Mouse (Mus musculus) kidney, postnatal 25 days (tissue): Measurements from ENCODE around the gene B3gnt2.
A peak's percentile ranks its signal among the peaks of the same experiment; 100 is the strongest.

ENCODE experiments used
- DNase-seq, 2 experiments: peaks; one replicate each; pipeline ENCODE4 v3.0.0; 2021; ENCODE audit warnings: mixed read lengths in 2 of 2

B3gnt2 gene

DNA sequence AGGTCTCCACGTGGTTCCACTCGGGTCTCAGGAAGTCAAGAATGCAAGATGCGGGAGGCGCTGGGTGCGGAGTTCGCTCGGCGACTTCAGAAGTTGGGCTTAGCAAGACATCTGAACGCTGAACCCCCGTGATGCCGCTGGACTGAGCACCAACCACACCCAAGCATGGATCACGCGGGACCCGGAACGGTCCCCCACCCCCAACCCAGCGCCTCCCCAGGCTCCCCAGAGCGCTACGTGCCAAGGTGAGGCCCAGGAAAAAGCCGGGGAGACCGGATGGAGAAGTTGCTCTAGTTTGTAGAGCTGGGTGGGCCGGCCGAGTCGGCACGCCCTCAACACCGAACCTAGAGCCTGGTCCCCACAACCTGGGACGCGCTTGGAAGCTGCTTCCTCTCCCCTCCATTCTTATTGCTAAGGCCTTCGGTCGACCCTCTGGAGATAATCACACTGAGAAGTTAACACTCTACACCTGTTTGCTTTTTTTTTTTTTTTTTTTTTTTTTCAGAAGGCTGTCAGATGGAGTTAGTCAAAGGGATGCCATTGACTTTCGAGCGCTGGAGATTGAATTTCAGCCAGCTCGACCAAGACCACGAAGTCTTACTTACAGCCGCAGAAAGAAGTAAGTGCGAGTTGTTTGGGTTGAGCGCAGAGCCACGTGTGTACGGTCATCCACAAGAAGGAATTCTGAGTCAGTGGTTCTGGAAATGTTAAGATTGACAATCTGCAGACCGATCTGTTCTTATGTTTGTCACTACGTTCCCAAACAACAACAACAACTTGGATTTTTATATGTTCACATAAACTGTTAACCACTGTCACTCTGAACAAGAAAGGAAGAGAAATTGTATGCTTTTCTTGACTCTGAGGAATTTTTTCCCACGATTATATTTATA, at the start of gene B3gnt2:
B3gnt2 (minus strand) TSS at position 627 of the 893 bp plus-strand sequence.
- DNase-seq, result peak; percentile 55 to 74

DNA sequence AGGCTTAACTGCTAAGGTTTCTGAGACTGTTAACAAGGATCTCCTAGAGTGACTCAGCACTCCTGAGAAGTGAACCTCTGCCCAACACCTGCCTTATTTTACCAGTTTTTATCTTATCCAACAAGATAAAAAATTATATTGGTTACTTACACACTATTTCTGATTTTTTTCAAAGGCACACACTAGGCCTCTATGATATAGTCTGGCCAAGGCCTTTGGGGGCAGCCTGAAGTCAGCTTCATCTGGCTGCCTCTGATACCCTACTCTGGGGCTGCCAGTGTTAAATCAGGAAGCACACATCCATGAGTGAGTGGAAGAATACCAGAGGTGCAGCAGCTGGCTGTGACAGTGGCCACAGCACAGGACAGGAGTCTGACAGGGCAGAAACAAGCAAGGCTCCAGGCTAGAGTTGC, 45.7 kb upstream of the B3gnt2 start:
- DNase-seq, result no peak

- DNase-seq, result no peak
These were observed 42.2 kb upstream of the B3gnt2 start for GRCm38 (mm10) chr11:22902923-22903322.

DNA sequence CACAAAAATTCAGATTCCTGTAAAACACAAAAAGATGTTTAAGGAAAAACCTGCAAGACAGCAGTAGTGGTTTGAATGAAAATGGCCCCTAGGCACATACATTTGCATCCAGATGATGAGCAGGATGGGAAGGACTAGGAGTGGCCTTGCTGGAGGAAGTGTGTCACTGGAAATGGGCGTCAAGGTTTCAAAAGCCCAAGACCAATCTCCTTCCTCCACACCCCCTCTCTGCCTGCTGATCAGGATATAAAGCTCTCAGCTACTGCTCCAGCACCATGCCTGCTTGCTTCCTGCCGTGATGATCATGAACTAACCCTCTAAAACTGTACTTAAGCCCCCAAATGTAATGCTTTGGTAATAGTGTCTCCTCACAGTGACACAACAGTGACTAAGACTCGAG, 39.3 kb upstream of the B3gnt2 start:
- no peak for DNase-seq

GRCm38 (mm10) chr11:22897642-22898041, 36.9 kb upstream of the B3gnt2 start:
- DNase-seq, result no peak

DNA sequence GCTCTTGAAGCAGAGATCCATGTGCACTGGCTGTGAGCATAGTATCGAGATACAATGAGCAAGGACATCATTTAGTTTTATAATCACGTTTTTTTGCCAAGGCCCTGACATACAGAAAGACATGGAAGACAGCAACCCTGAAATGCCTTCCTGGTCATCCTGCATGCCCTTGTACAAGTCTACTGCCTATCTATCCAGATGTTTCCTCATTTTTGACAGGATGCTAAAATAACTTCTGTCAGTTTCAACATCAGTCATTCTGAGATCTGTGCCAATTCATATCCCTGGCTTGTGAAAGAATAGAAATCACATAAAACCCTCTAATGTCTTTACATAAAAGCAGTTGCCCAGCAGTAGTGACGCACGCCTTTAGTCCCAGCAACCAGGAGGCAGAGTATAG, 36.4 kb upstream of the B3gnt2 start:
- DNase-seq, result no peak

DNA sequence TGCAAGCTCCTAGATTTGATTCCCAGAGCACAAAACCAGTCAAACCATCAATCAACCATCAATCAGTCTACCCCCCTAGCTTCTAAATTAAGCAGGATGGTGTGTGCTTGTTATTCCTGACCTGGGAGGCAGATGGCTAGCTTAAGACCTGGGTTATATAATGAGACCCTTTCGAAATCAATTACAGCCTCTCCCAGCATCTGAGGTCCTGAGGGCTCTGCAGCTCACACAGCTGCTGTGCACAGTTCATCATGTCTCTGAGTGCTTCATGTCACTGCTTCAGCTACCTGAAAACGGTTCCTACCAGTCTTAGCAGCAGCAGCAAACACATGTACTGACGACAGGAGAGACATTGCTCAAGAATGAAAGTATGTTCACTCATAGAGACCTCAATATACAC, 32.3 kb upstream of the B3gnt2 start:
- no peak for DNase-seq

DNA sequence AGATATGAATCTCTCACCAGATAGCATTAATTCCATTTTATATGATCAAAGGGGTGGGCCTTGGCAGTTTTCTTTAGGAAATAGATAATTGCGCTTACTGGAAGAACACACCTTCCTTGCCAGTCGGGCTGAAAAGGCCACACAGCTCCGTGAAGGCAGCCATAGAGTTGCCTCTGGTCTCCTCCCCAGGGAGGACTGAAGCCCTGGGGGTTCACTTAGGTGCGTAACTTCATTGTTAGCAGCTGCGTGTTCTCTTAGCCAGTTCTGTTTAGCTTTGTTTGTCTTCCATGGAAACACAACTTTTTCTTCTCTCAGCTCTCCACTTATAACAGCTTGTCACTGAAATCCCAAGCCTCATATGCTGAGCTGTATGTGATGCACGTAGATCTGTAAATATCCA, 31.7 kb upstream of the B3gnt2 start:
- no peak for DNase-seq

GRCm38 (mm10) chr11:22891876-22892275, 31.1 kb upstream of the B3gnt2 start:
- peak; percentile 24 to 57 for DNase-seq

DNA sequence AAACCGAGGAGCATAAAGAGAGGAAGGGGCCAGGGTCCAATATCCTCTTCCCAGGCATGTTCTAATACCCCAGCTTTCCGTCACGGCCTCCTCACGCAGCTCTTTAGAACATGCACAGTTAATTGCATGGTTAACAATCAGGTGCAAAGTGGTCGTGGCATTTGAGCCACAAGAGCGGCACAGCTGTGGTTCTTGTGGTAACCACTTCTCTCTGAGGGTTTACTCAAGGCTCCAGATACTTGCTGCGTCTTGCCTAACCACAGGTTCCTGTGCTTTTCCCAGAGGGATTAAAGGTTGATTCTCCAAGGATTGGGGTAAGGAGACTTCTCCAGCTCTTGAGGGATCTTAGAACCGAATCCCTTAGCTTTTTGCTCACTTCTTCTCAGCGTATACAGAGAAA, 30.5 kb upstream of the B3gnt2 start:
- DNase-seq, result no peak

- DNase-seq, result no peak
These were observed 28.5 kb upstream of the B3gnt2 start for GRCm38 (mm10) chr11:22889224-22889623.

GRCm38 (mm10) chr11:22886991-22887390, 26.2 kb upstream of the B3gnt2 start:
- DNase-seq, result no peak

GRCm38 (mm10) chr11:22885350-22885749, 24.6 kb upstream of the B3gnt2 start:
- DNase-seq, result no peak

DNA sequence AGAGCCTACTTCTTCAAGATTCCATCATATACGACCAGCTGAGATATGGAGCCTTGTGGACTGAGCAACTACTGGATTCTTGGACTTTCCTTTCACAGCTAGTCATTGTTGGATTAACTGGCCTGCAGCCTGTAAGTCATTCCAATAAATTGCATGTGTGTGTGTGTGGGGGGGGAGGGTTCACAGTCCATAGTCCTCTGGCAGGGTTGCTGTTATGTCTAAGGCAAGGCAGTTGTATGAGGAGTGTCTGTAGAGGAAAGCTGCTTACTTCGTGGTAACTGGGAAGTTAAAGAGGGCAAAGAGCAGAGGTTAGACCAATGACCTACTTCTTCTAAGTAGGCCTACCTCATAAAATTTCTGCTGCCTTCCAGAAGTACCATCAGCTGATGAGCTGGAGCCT, 22.9 kb upstream of the B3gnt2 start:
- DNase-seq, result peak; percentile 52 to 73

GRCm38 (mm10) chr11:22882926-22883325, 22.2 kb upstream of the B3gnt2 start:
- DNase-seq, result no peak

GRCm38 (mm10) chr11:22880383-22881172, 19.8 kb upstream of the B3gnt2 start:
- DNase-seq, result no peak

DNA sequence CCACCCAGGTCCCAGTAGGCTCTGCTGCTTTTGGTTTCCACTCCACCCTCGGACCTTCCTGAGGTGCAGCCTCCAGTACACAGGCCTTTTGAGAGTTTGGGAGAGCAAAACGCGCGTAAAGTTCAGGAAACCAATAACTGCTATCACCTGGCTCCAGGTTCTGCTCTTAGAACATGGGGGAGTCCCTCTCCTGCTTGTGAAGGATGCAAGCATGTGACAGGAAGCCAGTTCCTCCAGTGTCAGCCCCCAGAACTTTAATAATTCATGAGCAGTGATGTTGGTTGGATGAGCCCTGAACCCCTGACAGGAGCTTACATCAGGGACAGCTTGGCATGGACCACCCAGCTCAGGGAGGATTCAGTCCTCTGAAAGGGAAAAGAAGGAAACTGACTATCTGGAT, 18.9 kb upstream of the B3gnt2 start:
- no peak for DNase-seq

- DNase-seq, result no peak
These were observed 16.0 kb upstream of the B3gnt2 start for GRCm38 (mm10) chr11:22876680-22877330.

GRCm38 (mm10) chr11:22875279-22875678, 14.5 kb upstream of the B3gnt2 start:
- DNase-seq, result no peak

DNA sequence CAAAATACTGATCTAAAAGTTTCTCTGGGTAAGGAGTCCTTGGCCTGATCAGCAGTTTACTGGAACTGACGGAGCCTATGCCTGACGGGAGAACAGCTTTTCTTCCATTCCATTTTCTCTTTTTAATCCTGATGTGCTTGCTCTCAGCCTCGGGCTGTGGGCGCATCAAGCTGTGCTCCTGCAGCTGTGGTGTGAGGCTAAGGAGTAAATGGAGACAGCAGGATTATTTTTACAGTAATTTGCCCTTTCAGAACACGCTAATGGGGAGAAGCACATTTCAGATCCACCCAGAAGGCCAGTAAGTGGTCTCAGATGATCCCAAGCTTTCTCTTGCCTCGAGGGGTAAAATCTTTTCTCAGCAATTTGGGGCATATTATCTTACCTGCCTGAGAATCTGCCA, 14.0 kb upstream of the B3gnt2 start:
- DNase-seq, result no peak

GRCm38 (mm10) chr11:22873383-22873782, 12.6 kb upstream of the B3gnt2 start:
- DNase-seq, result no peak

- DNase-seq, result no peak
These were observed 11.5 kb upstream of the B3gnt2 start for GRCm38 (mm10) chr11:22872307-22872680.

DNA sequence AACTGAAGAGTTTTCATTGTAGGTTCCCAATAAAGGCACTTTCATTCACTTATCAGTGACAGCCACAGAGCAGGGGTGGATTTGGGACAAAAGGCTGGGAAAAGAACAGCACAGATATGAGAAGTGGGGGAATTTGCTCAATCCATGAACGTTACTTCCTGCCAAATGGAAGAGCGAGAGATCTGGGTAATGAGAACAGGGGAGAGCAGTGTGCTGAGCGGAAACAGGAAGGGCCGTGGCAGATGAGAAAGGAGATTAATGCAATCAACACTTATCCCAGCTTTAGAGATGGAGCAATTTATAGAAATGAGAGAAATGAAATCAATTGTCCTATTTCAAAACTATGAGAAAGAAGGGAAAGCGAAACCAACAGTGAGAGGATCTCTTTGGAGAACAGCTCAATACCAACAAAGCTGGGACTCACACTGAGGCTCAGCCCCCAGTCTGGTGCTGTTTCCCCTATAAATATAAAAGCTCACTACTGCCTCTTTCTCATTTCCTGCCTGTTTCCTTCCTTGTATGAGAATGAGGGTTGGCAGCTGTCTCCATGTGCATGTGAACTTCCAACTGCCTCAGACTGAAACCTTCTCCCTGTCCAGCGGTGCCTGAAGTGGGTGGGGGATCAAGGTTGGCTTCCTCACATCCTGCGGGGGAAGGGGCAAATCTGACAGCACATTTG, 11.0 kb upstream of the B3gnt2 start:
- no peak for DNase-seq
